Mouse (Mus musculus) intestine, embryonic 14.5 days (tissue): ENCODE measurements at regions not wholly inside any gene's neighbourhood (a gene's known extent, or its start where the extent isn't known, plus 50 kb on each side); places are given as distances from the start of the nearest gene placed in this dataset.

Source experiments
- ATAC-seq: fragments of 200-750 bp; cut with Nextera tagmentation; replicated peaks from 2 replicates; pipeline ENCODE4 v1.8.0; 2017; ENCODE audit warnings: low read depth, moderate number of reproducible peaks, moderate TSS enrichment, moderate library complexity; ENCODE audit not compliant: low FRiP score, low TSS enrichment
- DNase-seq: peaks from one replicate; pipeline ENCODE4 v3.0.0-alpha.2; 2018; ENCODE audit warnings: low spot score
- H3K27ac ChIP-seq: fragments of 300-500 bp; sonication (generic); 2 replicates; pipeline ENCODE4 v1.5.1; 2014; ENCODE audit warnings: low read depth, mild to moderate bottlenecking, control low read depth
- H3K27me3 ChIP-seq: fragments of 300-500 bp; sonication (generic); replicated peaks from 2 replicates; pipeline ENCODE4 v1.6.1; 2014; ENCODE audit warnings: low read length, control low read depth; ENCODE audit not compliant: control insufficient read depth, insufficient read depth
- H3K36me3 ChIP-seq: fragments of 300-500 bp; sonication (generic); 2 replicates; pipeline ENCODE4 v1.6.1; 2014; ENCODE audit warnings: low read length, control low read depth; ENCODE audit not compliant: control insufficient read depth, insufficient read depth
- H3K4me1 ChIP-seq: fragments of 300-500 bp; sonication (generic); replicated peaks from 2 replicates; pipeline ENCODE4 v1.6.1; 2014; ENCODE audit warnings: low read length, control low read depth, mixed read lengths; ENCODE audit not compliant: control insufficient read depth, insufficient read depth
- H3K4me2 ChIP-seq: fragments of 300-500 bp; sonication (generic); 2 replicates; pipeline ENCODE4 v1.6.1; 2014; ENCODE audit warnings: low read length
- H3K4me3 ChIP-seq: fragments of 300-500 bp; sonication (generic); 2 replicates; pipeline ENCODE4 v1.5.1; 2014; ENCODE audit warnings: low read depth, low read length, control low read depth, mixed read lengths
- H3K9ac ChIP-seq: fragments of 300-500 bp; sonication (generic); 2 replicates; pipeline ENCODE4 v1.6.1; 2014; ENCODE audit warnings: mild to moderate bottlenecking, low read length
- H3K9me3 ChIP-seq: fragments of 300-500 bp; sonication (generic); 2 replicates; pipeline ENCODE4 v1.6.1; 2016; ENCODE audit warnings: low read length, control low read depth; ENCODE audit not compliant: control insufficient read depth
- WGBS: fragments of 180-500 bp; shearing (Covaris S2); extraction: QIAGEN DNeasy Blood & Tissue Kit; methylation state at CpG from one replicate; pipeline ENCODE4 v1.1.7; 2014; 5-methylcytosine and 5-hydroxymethylcytosine counted together

- H3K36me3 ChIP-seq: no peaks in the 10 kb centered on the region
- H3K9ac ChIP-seq: no peak overlapping the region
- H3K4me1 ChIP-seq: peaks cover 16% of the 10 kb centered on the region; the same call in 1 of the 2 replicates
- H3K27ac ChIP-seq: no peak overlapping the region
- no peak for ATAC-seq
- DNase-seq: no peak
- peak overlapping the region; percentile 23 for H3K4me2 ChIP-seq
- H3K9me3 ChIP-seq: no peaks in the 10 kb centered on the region
- H3K4me3 ChIP-seq: no peak overlapping the region
- H3K27me3 ChIP-seq: no peaks in the 10 kb centered on the region
- WGBS: 25% methylated on average over 5 of the region's 5 CpGs
Measured at GRCm38 (mm10) chr2:116813559-116813895, 65.0 kb upstream of the Tmco5 start.

- ATAC-seq: no peak
- no peak for DNase-seq
- Histone ChIP-seq H3K4me3 (no peak overlapping the region), H3K4me2 (no peak overlapping the region), H3K36me3 (no peaks in the 10 kb centered on the region), H3K27ac (no peak overlapping the region), H3K4me1 (peaks cover 22% of the 10 kb centered on the region; the same call in 1 of the 2 replicates), H3K27me3 (no peaks in the 10 kb centered on the region), H3K9me3 (no peaks in the 10 kb centered on the region), H3K9ac (no peak overlapping the region)
- WGBS: 61% methylated on average over 6 of the region's 6 CpGs
Measured at GRCm38 (mm10) chr2:116817134-116817533, 61.4 kb upstream of the Tmco5 start.

GRCm38 (mm10) chr2:116817561-116817960, 60.9 kb upstream of the Tmco5 start:
- Histone ChIP-seq H3K27ac (no peak overlapping the region), H3K27me3 (no peaks in the 10 kb centered on the region), H3K9me3 (no peaks in the 10 kb centered on the region), H3K4me3 (no peak overlapping the region), H3K36me3 (no peaks in the 10 kb centered on the region), H3K4me1 (peaks cover 22% of the 10 kb centered on the region; the same call in 1 of the 2 replicates), H3K4me2 (peak overlapping the region; percentile 18; the same call in 1 of the 2 replicates), H3K9ac (no peak overlapping the region)
- WGBS: 43% methylated on average over 9 of the region's 9 CpGs
- DNase-seq: no peak
- no peak for ATAC-seq

- no peak for DNase-seq
Measured at GRCm38 (mm10) chr2:116818550-116818949, 59.9 kb upstream of the Tmco5 start.

GRCm38 (mm10) chr2:116819016-116819687, 59.3 kb upstream of the Tmco5 start:
- H3K4me3 ChIP-seq: no peak overlapping the region
- no peaks in the 10 kb centered on the region for H3K9me3 ChIP-seq
- no peak for DNase-seq
- no peak overlapping the region for H3K4me2 ChIP-seq
- no peak overlapping the region for H3K27ac ChIP-seq
- 60% methylated on average over 13 of the region's 13 CpGs for WGBS
- no peaks in the 10 kb centered on the region for H3K36me3 ChIP-seq
- H3K4me1 ChIP-seq: peaks cover 15% of the 10 kb centered on the region; the same call in 1 of the 2 replicates
- no peaks in the 10 kb centered on the region for H3K27me3 ChIP-seq
- H3K9ac ChIP-seq: no peak overlapping the region
- ATAC-seq: no peak

More at GRCm38 (mm10) chr2:116818550-116818949, 59.9 kb upstream of the Tmco5 start:
- Histone ChIP-seq H3K4me1 (peaks cover 17% of the 10 kb centered on the region; the same call in 1 of the 2 replicates), H3K4me3 (no peak overlapping the region), H3K9ac (no peak overlapping the region), H3K9me3 (no peaks in the 10 kb centered on the region), H3K27me3 (no peaks in the 10 kb centered on the region), H3K4me2 (no peak overlapping the region), H3K36me3 (no peaks in the 10 kb centered on the region), H3K27ac (no peak overlapping the region)
- 17% methylated on average over 2 of the region's 2 CpGs for WGBS
- ATAC-seq: no peak

- ATAC-seq: no peak
- no peak overlapping the region for H3K9ac ChIP-seq
- H3K27me3 ChIP-seq: no peaks in the 10 kb centered on the region
- H3K4me1 ChIP-seq: peaks cover 15% of the 10 kb centered on the region; the same call in 1 of the 2 replicates
- DNase-seq: no peak
- H3K36me3 ChIP-seq: no peaks in the 10 kb centered on the region
- WGBS: 47% methylated on average over 13 of the region's 13 CpGs
- no peak overlapping the region for H3K4me2 ChIP-seq
- no peaks in the 10 kb centered on the region for H3K9me3 ChIP-seq
- no peak overlapping the region for H3K4me3 ChIP-seq
- no peak overlapping the region for H3K27ac ChIP-seq
Measured at GRCm38 (mm10) chr2:116820831-116821745, 57.4 kb upstream of the Tmco5 start.
